Mouse (Mus musculus) E14TG2a.4 (cell line): ENCODE results near the gene Tymp.

Source experiments
- H3K27me3 ChIP-seq: 2 replicates; pipeline ENCODE4 v1.6.1; 2014; ENCODE audit warnings: low read length, control low read depth; ENCODE audit not compliant: insufficient read depth
- H3K36me3 ChIP-seq: 2 replicates; pipeline ENCODE4 v1.6.1; 2014; ENCODE audit warnings: low read length, control low read depth; ENCODE audit not compliant: insufficient read depth
- H3K4me1 ChIP-seq: replicated peaks from 2 replicates; pipeline ENCODE4 v1.6.1; 2014; ENCODE audit warnings: low read depth, low read length, control low read depth
- H3K4me3 ChIP-seq: replicated peaks from 2 replicates; pipeline ENCODE4 v1.5.1; 2014; ENCODE audit warnings: mild to moderate bottlenecking, low read length
- H3K9me3 ChIP-seq: 2 replicates; pipeline ENCODE4 v1.6.1; 2014; ENCODE audit warnings: low read length, control low read depth
- CTCF ChIP-seq: conservative IDR thresholded peaks from 2 replicates; pipeline ENCODE4 v1.5.1; 2014; ENCODE audit warnings: low read length
- NANOG ChIP-seq: IDR thresholded peaks from 2 replicates; pipeline ENCODE4 v1.6.1; 2014; ENCODE audit warnings: borderline replicate concordance, low read length, mixed read lengths
- POU5F1 ChIP-seq: IDR thresholded peaks from 2 replicates; pipeline ENCODE4 v1.6.1; 2014; ENCODE audit warnings: low read length, borderline replicate concordance

Gene Tymp

GRCm38 (mm10) chr15:89365141-89365551, 11.7 kb downstream of the Tymp start:
- TF ChIP-seq POU5F1 (no peak), NANOG (no peak), CTCF (no peak)
- Histone ChIP-seq H3K4me1 (peaks cover 48% of the 10 kb centered on the region), H3K27me3 (no peaks in the 10 kb centered on the region), H3K36me3 (peaks cover 100% of the 10 kb centered on the region), H3K9me3 (no peaks in the 10 kb centered on the region), H3K4me3 (no peak overlapping the region)

GRCm38 (mm10) chr15:89363051-89363450, 13.8 kb downstream of the Tymp start:
- Histone ChIP-seq H3K4me3 (no peak overlapping the region), H3K9me3 (no peaks in the 10 kb centered on the region), H3K36me3 (peaks cover 100% of the 10 kb centered on the region), H3K4me1 (peaks cover 49% of the 10 kb centered on the region), H3K27me3 (no peaks in the 10 kb centered on the region)
- TF ChIP-seq POU5F1 (no peak), CTCF (no peak)

- Histone ChIP-seq H3K4me3 (no peak overlapping the region), H3K36me3 (peaks cover 74% of the 10 kb centered on the region), H3K4me1 (peaks cover 69% of the 10 kb centered on the region), H3K9me3 (no peaks in the 10 kb centered on the region), H3K27me3 (no peaks in the 10 kb centered on the region)
- TF ChIP-seq POU5F1 = no peak
- TF ChIP-seq CTCF = no peak
- no peak for TF ChIP-seq NANOG
Measured at GRCm38 (mm10) chr15:89358784-89359183, 18.1 kb downstream of the Tymp start.

- peaks cover 82% of the 10 kb centered on the region for H3K4me1 ChIP-seq
- no peaks in the 10 kb centered on the region for H3K9me3 ChIP-seq
- H3K36me3 ChIP-seq = peaks cover 74% of the 10 kb centered on the region
- H3K4me3 ChIP-seq = peak overlapping the region; percentile 98
- H3K27me3 ChIP-seq = no peaks in the 10 kb centered on the region
- TF ChIP-seq NANOG = no peak
- no peak for TF ChIP-seq POU5F1
- no peak for TF ChIP-seq CTCF
Measured at GRCm38 (mm10) chr15:89356372-89356771, 20.5 kb downstream of the Tymp start.

- Histone ChIP-seq H3K9me3 (no peaks in the 10 kb centered on the region), H3K4me1 (peaks cover 81% of the 10 kb centered on the region), H3K36me3 (peaks cover 74% of the 10 kb centered on the region), H3K4me3 (peak within 1 kb of the TSS; percentile 98), H3K27me3 (no peaks in the 10 kb centered on the region)
- TF ChIP-seq CTCF (no peak), POU5F1 (no peak)
Measured at GRCm38 (mm10) chr15:89355241-89356187, 21.3 kb downstream of the Tymp start, which contains the start of the genes Lmf2 and Ncaph2. Lmf2 (minus strand) TSS chr15:89355659. Ncaph2 (plus strand) TSS chr15:89355719.

- Histone ChIP-seq H3K36me3 (peaks cover 73% of the 10 kb centered on the region), H3K9me3 (no peaks in the 10 kb centered on the region), H3K4me1 (peaks cover 70% of the 10 kb centered on the region), H3K4me3 (peak overlapping the region; percentile 98), H3K27me3 (no peaks in the 10 kb centered on the region)
- TF ChIP-seq NANOG = no peak
- no peak for TF ChIP-seq POU5F1
- no peak for TF ChIP-seq CTCF
Measured at GRCm38 (mm10) chr15:89354455-89354854, 22.4 kb downstream of the Tymp start.

- Histone ChIP-seq H3K9me3 (no peaks in the 10 kb centered on the region), H3K4me1 (peaks cover 64% of the 10 kb centered on the region), H3K36me3 (peaks cover 67% of the 10 kb centered on the region), H3K4me3 (peak overlapping the region; percentile 98; the same call in 1 of the 2 replicates), H3K27me3 (no peaks in the 10 kb centered on the region)
- TF ChIP-seq NANOG = no peak
- no peak for TF ChIP-seq POU5F1
- TF ChIP-seq CTCF = no peak
Measured at GRCm38 (mm10) chr15:89353837-89354236, 23.0 kb downstream of the Tymp start.

- no peak for TF ChIP-seq POU5F1
- TF ChIP-seq NANOG = no peak
- no peak for TF ChIP-seq CTCF
- Histone ChIP-seq H3K36me3 (peaks cover 61% of the 10 kb centered on the region), H3K4me3 (peak overlapping the region; percentile 69), H3K4me1 (peaks cover 53% of the 10 kb centered on the region), H3K27me3 (no peaks in the 10 kb centered on the region), H3K9me3 (no peaks in the 10 kb centered on the region)
Measured at GRCm38 (mm10) chr15:89352795-89353194, 24.0 kb downstream of the Tymp start.

- TF ChIP-seq CTCF = no peak
- TF ChIP-seq POU5F1 = no peak
- TF ChIP-seq NANOG = no peak
- Histone ChIP-seq H3K27me3 (no peaks in the 10 kb centered on the region), H3K4me1 (peaks cover 46% of the 10 kb centered on the region), H3K36me3 (peaks cover 55% of the 10 kb centered on the region), H3K4me3 (peak overlapping the region; percentile 69), H3K9me3 (no peaks in the 10 kb centered on the region)
Measured at GRCm38 (mm10) chr15:89352054-89352453, 24.8 kb downstream of the Tymp start.
